16 mouse cellular contexts compared by ENCODE assay signal in the genomic region with DNA sequence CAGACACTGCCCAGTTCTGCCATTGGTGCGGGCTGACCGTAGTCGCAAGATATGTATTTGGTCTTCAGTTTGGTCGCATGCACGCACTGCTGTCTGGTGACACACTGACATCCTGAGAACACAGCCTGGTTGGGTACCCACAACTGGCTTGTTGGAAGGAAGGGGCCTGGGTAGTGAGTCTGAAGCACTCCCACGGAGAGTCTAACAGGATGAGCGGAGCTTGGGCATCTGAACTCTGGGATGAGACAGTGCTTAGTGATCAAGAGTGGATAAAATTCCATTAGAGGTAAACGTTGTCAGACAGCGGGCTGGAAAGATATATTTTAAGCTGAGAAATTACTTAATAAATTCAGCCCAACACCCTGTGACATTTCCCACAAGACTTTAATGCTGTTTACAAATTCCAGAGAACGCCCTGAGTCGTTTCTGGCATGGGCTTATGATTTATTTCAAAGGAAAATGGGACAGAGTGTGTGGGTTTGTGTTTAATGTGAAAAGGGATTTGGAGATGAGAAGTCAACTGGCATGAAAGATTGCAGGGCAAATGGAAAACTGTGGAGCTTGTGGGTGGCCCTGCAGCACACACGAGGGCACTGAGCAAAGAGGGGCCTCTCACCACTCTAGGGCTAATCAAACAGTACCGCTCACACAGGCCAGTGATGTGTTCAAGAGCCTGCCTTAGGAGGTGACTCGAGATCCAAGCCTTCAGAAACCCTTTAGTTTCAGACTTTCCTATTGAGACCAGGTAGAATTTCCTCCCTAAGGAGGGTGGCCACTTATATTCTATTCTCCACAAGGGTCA.
"Had no signal": no experiment of that assay in that cellular context is flagged by ENCODE, and none has a peak within 500 bp of the region (broad histone marks: within the 10 kb centered on the region; RNA-seq: fewer than 3 reads in every experiment).

No protein-coding gene starts in this region.

- H3K4me1 ChIP-seq: liver, embryonic 13.5 days; neural tube, embryonic 13.5 days had no signal

- H3K4me3 ChIP-seq: left cerebral cortex, adult 2 months; liver, embryonic 13.5 days; lung, embryonic 15.5 days; midbrain, embryonic 10.5 days; midbrain, embryonic 13.5 days; myocyte; neural tube, embryonic 13.5 days had no signal

- DNase-seq: kidney, adult 18-20 months; kidney, adult 9 months; kidney, postnatal 36 days; layer of hippocampus, postnatal 36 days; liver, embryonic 13.5 days; lung, postnatal 14 days; retina, postnatal 1 day; thymus, postnatal 25 days had no signal

- H3K9ac ChIP-seq: liver, embryonic 13.5 days; lung, embryonic 15.5 days; midbrain, embryonic 13.5 days; neural tube, embryonic 13.5 days had no signal

- ATAC-seq: midbrain, embryonic 13.5 days; midbrain, embryonic 16.5 days had no signal

- H3K36me3 ChIP-seq: liver, embryonic 13.5 days; lung, embryonic 15.5 days; midbrain, embryonic 10.5 days; midbrain, embryonic 13.5 days; neural tube, embryonic 13.5 days had no signal

- H3K9me3 ChIP-seq: liver, embryonic 13.5 days; lung, embryonic 15.5 days; midbrain, embryonic 10.5 days; midbrain, embryonic 13.5 days; neural tube, embryonic 13.5 days had no signal

- H3K27ac ChIP-seq: left cerebral cortex, adult 2 months; liver, embryonic 13.5 days; lung, embryonic 15.5 days; macrophage; midbrain, embryonic 10.5 days; midbrain, embryonic 13.5 days; neural tube, embryonic 13.5 days had no signal

- H3K4me2 ChIP-seq: liver, embryonic 13.5 days; lung, embryonic 15.5 days; midbrain, embryonic 13.5 days; neural tube, embryonic 13.5 days had no signal

- H3K27me3 ChIP-seq: liver, embryonic 13.5 days; lung, embryonic 15.5 days; midbrain, embryonic 13.5 days; neural tube, embryonic 13.5 days had no signal
